Mouse (Mus musculus) spleen, adult 12 weeks (tissue): ENCODE measurements around the gene Tuba1c.

Source experiments
- DNase-seq: peaks from one replicate; pipeline ENCODE4 v3.0.0; 2022; ENCODE audit warnings: low spot score

Tuba1c gene

DNA sequence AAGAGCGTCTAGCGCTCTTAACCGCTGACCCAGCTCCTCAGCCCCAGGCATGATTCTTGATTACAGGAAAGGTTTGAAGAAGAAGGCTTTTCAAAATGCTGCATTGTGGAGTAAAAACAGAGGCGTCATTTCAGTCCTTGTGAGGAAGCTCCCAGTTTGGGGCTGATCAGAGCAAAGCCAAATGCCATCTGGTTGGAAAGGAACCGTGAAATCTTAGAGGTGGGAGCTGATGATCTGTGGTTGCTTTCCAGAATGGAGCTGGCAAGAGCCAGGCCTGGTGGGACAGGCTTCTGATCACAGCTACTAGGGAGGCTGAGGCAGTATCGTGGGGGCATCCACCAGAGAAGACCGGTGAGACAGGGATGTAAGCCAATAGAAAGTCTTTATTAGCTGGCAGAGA, 32.9 kb upstream of the Tuba1c start:
- no peak for DNase-seq

DNA sequence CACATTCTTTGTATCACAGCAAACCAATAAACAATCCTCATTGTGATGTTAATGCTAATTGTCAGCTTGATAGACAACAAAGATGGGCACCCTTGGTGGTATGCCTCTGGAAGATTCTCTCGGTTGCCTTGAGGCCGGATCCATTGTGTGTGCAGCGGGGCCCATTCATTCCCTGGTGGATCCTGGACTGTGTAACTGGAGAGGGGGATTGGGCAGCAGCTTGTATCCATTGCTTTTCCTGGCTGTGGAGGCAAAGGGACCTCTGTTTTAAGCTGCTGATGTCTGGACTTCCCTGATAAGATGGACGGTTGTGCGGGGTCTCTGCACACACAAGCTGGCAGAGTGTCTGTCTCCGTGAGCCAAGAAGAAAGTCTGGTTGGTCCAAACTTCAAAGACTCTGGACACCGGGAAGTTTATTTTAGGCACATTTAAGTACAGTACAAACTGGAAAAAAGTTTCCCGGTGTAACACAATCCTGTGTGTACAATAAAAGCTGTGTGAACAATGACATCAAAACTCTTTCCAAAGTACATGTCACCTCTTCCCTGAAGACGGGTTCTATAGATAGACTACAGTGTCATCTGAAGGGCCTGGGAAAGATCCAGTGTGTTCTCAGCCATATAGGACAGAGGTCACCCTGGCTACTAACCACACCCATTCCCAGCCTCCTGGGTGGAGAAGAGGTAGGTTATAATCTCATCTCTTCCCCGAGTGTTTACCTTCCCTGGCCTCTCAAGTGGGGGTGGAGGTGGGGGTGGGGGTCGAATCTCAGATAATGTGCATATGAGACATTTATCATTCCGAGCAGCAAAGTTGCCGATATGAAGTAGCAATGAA, 31.5 kb upstream of the Tuba1c start:
- DNase-seq = no peak

DNA sequence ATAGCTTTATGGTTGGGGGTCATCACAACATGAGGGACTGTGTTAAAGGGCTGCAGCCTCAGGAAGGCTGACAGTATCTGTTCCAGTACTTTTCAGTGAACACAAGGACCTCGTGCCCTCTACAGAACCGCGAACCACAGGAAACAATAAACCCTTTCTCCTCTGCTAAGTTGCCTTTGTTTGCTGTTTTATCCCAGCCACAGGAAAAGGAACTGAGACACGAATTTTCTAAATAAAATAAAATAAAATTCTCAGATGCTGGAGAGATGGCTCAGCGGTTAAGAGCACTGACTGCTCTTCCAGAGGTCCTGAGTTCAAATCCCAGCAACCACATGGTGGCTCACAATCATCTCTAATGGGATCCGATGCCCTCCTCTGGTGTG, 30.9 kb upstream of the Tuba1c start:
- DNase-seq = no peak

DNA sequence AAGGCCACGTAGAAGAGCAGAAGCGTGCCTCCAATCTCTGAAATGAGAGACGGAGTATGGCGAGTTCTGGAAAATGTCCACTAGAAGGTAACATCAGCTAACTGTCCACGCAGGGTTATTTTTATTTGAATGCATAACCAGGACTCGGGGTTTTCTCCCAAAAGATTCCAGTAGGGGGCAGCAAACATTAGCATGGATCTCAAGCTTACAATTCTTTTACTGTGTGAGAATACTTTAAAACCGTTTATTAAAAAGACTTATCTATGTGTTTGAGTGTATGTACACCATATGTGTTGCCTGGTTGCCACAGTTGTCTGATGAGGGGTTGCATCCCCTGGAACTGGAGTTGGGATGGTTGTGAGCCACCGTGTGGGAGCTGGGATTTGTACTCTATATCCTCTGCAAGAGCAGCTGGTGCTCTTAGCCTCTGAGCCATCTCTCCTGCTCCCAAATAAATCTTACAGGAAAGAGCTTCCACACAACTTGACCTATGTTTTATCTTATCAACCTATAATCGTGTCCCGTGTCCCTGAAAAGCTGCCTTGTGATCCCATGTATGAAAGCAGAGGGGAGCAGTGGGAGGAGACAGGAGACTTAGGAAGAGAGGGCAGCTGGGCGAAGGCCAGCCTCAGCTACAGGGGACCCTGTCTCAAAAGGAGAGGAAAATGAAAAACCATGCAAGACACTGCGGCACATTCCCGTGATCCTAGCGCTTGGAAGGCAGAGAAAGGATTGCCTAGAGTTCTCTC, 29.0 kb upstream of the Tuba1c start:
- DNase-seq = peak; percentile 41

DNA sequence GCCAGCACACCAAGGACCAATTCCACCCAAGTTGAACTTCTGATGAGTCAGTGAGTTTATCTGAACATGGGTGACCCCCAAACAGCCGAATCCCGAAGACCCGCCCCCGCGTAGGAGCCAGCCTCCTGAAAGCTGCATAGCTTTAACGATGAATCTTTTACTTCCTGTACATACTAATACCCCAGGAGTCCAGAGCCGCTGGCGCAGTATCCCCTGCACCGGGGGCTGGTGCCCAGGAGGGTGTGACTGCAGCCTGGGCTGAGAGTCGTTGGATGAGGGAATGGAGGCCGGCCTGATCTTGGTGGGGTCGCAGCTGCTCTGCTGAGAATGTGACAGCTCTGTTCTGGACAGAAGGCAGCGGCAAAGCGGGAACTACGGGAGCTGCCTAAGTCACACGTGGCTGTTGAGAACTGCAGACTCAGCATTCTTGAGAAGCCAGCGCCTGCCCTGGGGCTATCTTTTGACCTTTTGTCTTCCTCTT, 28.2 kb upstream of the Tuba1c start:
- DNase-seq = no peak

DNA sequence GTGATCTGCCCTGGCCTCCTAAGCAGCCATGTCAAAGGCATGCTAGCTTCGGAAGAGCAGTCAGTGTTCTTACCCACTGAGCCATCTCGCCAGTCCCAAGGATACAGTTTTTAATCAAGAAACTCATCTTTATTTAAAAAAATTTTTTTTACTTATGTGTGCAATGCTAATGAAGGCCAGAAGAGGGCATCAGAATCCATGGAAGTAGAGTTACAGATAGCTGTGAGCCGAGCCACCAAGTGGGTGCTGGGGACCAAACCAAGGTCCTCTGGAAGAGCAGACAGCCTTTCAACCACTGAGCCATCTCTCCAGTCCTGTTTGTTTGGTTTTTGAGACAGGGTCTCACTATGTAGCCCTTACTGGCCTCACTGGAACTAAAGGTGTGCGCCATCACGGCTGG, 26.1 kb upstream of the Tuba1c start:
- no peak for DNase-seq

DNA sequence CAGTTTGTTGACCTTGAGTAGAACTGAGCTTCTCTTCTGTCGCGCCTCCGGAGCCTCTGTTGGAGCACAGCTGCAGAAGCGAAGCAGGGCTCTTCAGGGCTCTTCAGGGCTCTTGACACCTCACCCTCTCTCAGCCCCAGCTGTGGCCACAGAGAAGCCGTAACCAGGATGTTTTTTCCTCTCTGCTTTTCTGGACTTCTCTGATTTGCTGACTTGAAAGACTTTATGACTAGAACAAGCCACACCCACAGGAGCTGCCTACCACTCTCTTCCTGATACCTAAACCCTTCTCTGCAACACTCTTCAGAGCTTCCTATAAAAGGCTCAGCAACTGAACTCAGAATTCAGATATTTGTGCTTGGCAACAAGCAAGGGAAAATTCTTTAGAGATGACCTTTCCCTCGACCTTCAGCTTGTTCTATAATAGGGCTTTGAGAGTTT, 20.9 kb upstream of the Tuba1c start:
- DNase-seq = no peak

DNA sequence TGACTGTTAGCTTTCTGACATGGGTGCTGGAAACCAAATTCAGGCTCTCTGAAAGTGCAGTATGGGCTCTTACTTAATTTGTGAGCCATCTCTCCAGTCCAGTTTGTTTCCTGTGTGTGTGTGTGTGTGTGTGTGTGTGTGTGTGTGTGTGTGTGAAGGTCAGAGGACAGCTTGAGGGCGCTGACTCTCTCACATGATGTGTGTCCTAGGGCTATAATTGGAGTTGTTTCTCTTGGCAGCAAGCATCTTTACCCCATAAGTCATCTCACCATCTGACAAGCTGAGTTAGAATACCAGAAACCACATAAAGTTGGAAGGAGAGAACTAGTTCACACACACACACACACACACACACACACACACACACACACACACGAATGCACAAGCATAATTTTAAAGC, 18.8 kb upstream of the Tuba1c start:
- DNase-seq = no peak

DNA sequence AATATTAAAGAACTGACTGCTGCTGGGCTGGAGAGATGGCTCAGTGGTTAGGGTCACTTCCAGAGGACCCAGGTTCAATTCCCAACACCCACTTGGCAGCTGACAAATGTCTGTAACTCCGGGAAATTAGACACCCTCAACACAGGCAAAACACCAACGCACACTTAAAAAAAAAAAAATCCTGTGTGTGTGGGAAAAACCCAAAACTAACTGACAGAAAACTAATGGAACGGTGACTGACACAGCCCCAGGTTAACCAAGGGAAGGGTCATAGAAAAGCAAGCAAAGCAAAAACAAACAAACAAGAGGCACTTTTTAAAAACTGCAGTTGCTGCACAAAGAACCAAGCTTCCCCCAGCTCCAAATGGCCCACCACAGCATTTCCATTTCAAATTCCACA, 17.7 kb upstream of the Tuba1c start:
- DNase-seq = no peak

DNA sequence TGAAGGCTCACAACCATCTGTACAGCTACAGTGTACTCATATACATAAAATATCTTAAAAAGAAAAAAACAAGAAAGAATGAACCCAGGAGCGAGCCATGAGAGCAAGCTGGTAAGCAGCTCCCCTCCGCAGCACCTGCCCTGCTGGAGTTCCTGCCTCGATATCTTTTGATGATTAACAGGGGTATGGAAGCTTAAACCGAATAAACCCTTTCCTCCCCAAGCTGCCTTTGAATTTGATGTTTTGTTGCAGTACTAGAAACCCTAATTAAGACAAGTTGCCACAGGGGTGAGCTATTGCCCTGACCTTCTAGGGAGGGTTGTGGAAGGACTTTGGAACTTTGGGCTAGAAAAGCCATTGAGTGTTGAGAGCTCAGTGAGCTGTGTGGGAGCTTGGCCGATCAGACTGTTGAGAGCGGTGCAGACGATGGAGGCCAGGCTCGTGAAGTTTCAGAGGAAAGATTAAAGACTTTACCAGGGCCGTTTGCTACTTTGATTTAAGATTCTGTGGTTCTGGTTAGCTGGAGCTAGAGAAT, 15.1 kb upstream of the Tuba1c start:
- no peak for DNase-seq

DNA sequence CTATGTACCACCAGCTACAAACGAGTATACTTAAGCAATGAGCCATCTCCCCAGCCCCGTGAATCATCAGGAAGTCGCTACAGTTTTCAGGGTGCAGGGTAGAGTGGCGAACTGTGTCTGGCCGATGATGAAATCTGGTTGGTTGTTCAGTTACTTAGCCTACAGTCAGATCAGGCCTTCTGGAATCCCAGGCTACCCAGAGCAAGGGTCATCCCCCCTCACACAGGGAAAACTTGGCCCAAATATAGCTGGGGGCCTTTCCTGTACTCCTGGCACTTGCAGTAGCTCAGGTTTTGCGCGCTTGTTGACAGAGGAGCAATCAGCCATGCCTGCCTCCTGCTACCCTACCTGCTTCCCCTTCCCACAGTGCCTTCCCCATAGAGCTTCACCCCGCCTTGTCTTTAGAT, 12.3 kb upstream of the Tuba1c start:
- DNase-seq = no peak

DNA sequence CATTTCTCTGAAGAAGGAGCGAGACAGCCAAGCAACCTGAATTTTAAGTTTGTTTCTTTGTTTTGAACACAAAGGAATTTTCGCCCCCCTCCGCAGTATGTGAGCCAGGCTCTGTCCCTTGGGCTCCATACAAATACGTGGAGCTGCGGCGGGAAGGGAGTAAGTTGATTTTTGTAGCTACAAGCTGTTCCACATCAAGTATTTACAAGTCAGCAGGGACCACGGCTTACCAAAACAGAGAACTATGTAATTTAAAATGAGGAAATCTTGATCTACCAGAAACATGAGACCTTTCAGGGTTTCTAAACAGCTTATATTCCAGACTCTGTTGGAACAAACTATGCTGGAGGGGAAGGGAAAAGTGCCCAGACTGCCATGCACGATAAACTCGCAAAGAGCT, 11.7 kb upstream of the Tuba1c start:
- no peak for DNase-seq

DNA sequence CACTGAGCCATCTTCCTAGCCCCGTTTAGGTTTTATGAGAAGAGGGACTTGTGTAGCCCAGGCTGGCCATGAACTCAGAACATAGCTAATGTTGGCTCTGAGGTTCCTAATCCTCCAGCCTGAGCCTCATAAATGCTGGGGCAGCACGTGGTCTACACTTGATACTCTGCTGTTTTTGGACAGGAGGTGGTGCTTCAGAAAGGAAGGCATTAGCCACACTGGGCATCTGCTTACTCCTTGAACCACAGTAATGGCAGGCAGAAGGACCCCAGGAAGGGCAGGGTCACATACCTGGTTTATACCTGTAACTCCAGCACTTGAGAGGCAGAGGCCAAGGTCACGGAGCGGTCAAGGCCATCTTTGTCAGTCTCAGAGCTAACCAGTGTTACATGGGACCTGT, 11.1 kb upstream of the Tuba1c start:
- no peak for DNase-seq

DNA sequence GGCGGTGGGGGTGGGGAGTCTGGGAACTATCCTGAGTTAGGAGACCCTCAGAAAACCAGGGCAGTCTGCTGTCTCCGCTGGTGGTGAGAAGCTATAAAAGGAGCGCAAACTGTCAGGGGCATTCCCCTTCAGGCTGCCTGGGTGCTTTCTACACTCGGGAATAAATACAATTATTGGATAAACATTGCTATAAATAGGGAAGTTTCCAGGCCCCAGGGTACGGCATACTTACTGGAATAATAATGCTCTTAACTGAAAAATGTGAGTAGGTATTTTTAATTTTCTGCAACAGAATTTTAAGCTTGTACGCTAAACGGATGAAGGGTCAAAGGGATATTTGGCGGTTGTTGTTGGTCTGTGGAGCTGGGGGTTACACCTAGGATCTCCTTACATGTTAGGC, 10.3 kb upstream of the Tuba1c start:
- no peak for DNase-seq

DNA sequence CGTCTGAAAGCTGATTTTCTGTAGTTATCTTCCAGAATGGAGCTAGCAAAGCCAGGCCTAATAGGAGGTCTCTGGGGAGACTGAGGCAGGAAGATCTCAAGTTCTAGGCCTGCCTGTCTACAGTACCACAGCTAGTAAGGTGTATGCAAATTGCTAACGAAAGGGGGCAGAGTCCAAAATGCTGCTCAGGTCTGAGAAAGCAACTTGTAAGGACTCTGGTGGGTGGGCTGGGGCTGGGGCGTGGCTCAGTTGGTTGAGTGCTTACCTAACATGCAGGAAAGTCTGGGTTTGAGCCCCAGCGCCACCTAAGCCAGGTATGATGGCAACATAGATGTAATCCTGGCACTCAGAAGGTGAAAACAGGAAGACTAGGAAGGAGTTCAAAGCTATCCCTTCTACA, 9.5 kb upstream of the Tuba1c start:
- DNase-seq = no peak

DNA sequence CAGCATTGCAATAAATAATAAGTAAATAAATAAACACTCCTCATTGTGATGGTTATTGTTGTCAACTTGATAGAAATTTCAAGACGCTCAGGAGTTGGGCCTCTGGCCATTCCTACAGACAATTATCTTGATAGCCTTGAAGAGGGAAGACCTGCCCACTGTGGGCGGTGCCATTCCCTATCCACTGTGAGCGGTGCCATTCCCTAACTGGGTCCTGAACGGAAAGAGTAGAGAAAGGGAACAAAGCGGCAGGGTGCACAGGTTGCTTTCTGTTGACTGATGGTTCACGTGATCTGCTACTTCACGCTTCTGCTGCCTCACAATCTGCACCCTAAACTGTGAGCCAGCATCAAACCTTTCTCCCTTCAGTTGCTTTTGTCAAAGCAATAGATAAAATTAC, 8.4 kb upstream of the Tuba1c start:
- DNase-seq = no peak

DNA sequence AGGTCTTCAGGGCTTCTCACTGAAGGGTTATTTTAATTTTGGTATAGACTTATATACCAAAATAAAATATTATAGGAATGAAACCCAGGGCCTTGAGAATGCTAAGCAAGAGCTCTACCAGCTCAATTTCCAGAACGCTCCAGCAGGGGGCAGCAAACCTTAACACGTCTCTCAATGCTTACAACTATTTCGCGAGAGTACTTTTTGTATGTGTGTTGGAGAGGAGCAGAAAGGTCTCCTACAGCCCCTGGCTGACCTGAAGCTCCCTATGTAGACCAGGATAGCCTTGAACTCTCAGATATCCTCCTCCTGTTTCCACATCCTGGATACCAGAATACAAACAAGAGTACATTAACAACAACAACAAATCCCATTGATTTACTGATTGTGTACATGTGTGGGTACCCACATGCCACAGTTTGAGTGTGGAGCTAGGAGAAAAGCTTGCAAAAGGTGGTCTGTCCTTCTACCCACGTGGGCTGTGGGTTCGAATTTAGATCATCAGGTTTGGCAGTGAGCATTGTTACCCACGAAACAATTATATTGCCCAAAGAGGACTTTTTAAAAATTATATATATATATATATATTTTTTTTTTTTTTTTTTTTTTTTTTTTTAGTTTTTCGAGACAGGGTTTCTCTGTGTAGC, 4.9 kb upstream of the Tuba1c start:
- DNase-seq = peak; percentile 69

DNA sequence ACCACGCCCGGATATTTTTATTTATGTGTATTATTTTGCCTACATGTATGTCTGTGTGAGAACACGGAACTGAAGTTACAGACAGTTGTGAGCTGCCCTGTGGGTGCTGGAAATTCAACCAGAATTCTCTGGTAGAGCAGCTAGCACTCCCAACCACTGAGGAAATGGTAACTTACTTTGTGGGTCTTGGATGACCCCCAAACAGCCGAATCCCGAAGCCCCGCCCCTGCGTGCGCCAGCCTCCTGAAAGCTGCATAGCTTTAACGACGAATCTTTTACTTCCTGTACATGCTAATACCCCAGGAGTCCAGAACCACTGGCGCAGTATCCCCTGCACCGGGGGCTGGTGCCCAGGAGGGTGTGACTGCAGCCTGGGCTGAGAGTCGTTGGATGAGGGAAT, 4.3 kb upstream of the Tuba1c start:
- DNase-seq = no peak

DNA sequence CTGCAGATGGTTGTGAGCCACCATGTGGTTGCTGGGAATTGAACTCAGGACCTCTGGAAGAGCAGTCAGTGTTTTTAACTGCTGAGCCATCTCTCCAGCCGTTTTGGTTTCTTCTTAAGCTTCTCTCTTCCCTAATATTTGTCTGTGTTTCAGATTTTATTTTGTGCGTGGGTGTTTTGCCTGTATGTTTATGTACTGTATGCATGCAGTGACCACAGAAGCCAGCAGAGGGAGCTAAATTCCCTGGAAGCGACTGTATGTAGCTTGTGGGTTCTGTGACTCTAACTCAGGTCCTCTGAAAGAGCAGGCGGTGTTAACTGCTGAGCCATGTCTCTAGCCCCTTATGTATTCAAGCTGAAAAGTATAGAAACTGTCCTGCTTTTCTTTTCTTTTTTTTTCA, 3.4 kb upstream of the Tuba1c start:
- DNase-seq = peak; percentile 56

DNA sequence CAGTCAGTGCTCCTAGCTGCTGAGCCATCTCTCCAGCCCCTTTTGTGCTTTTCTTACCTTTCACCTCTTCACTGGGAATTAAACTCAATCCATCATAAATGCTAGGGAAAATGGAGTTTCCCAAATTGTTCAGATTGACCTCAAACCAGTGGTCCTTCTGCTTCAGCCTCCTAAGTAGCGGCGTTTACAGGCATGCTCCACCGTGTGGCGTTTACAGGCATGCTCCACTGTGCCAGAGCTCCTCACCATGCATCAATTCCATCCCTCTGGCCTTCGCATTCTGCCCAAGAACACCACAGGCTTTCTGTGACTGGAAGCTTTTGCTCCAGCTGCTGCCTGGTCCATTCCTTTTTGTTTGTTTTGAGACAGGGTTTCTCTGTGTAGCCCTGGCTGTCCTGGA, 2.6 kb upstream of the Tuba1c start:
- DNase-seq = no peak

DNA sequence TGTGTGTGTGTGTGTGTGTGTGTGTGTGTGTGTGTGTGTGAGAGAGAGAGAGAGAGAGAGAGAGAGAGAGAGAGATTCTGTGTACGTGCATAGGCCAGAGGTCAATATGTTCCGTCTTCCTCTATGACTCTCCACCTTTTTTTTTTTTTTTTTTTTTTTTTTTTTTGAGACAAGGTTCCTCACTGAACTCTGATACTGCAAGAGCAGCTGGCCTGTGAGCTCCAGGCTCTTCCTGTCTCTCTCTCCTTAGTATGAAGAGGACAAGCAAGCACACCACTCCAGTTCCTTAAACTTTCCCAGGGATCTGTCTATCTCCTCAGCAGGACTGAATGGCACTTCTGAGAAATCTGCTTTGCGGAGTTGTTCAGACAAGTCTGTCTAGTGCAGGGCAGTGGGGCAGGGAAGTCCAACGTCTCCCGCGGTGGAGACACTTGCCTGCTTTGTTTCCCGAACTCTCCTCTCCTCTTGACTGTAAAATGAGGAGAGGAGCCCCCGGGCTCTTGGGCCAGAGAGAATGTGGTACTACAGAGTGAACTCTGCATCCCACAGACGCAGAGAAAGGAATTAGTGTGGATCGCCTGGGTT, 725 bp upstream of the Tuba1c start:
- no peak for DNase-seq
